Mouse (Mus musculus) yolk sac, embryonic 10.5 days (tissue): Measurements from ENCODE around the gene Bad.

ENCODE experiments used
- DNase-seq: peaks from one replicate; pipeline ENCODE4 v3.0.0-alpha.2; 2017; ENCODE audit warnings: low spot score

The Bad gene

GRCm38 (mm10) chr19:6934195-6934977 lies 7.3 kb upstream of the Bad start, which contains the start of gene Kcnk4:
Gene Kcnk4 (minus strand): TSS chr19:6934515.
- no peak for DNase-seq

GRCm38 (mm10) chr19:6936299-6936698 lies 5.4 kb upstream of the Bad start:
- no peak for DNase-seq

GRCm38 (mm10) chr19:6937541-6938465 lies 3.9 kb upstream of the Bad start:
- no peak for DNase-seq

- DNase-seq, result no peak
These were observed 2.3 kb upstream of the Bad start for GRCm38 (mm10) chr19:6939106-6940002.

GRCm38 (mm10) chr19:6940396-6941351 lies 987 bp upstream of the Bad start:
- peak; percentile 32 for DNase-seq

GRCm38 (mm10) chr19:6942249-6942691 lies 609 bp downstream of the Bad start, which contains the start of gene Gpr137:
Gene Gpr137 (minus strand): TSS chr19:6942480.
- peak; percentile 97 for DNase-seq

- no peak for DNase-seq
These were observed 1.1 kb downstream of the Bad start for GRCm38 (mm10) chr19:6942764-6943163.

- no peak for DNase-seq
These were observed 2.0 kb downstream of the Bad start for GRCm38 (mm10) chr19:6943709-6944108.

- no peak for DNase-seq
These were observed 6.1 kb downstream of the Bad start for GRCm38 (mm10) chr19:6947742-6948141.

GRCm38 (mm10) chr19:6948186-6948585 lies 6.5 kb downstream of the Bad start:
- DNase-seq, result no peak

- DNase-seq, result no peak
These were observed 7.9 kb downstream of the Bad start for GRCm38 (mm10) chr19:6949532-6949931.

- no peak for DNase-seq
These were observed 8.3 kb downstream of the Bad start for GRCm38 (mm10) chr19:6949951-6950350.

- DNase-seq, result peak; percentile 75
These were observed 9.0 kb downstream of the Bad start for GRCm38 (mm10) chr19:6950613-6951153.

GRCm38 (mm10) chr19:6951381-6951968 lies 9.8 kb downstream of the Bad start:
- peak; percentile 95 for DNase-seq

- peak; percentile 80 for DNase-seq
These were observed 10.5 kb downstream of the Bad start for GRCm38 (mm10) chr19:6951994-6952711.

- DNase-seq, result peak; percentile 62
These were observed 11.0 kb downstream of the Bad start for GRCm38 (mm10) chr19:6952712-6953037.

- DNase-seq, result no peak
These were observed 12.4 kb downstream of the Bad start for GRCm38 (mm10) chr19:6954046-6954445.

- no peak for DNase-seq
These were observed 13.8 kb downstream of the Bad start for GRCm38 (mm10) chr19:6955424-6955823.

- no peak for DNase-seq
These were observed 14.8 kb downstream of the Bad start for GRCm38 (mm10) chr19:6956461-6956860.
